Mouse (Mus musculus): Measurements from ENCODE around the gene Tradd. TPM values are rescaled to one million over a fixed set of nuclear protein-coding genes. Genes with fewer than 3 reads are reported as not detected.
"Not testable (repeated sequence)": the region's sequence is repeated elsewhere in the genome, so short reads cannot be mapped to it uniquely, and the experiment has no call there.

Tradd gene
- polyA plus RNA-seq, 1 experiment from 2014 or later, result 21.2 TPM

GRCm38 (mm10) chr8:105252680-105253537, 11.5 kb downstream of the Tradd start:
- no peak overlapping the region for H3K27ac ChIP-seq
- H3K9me3 ChIP-seq, result no peaks in the 10 kb centered on the region
- H3K36me3 ChIP-seq, result peaks cover 43% of the 10 kb centered on the region
- no peak for ATAC-seq (ENCODE audit: low FRiP score, low read depth)
- no peak overlapping the region for H3K9ac ChIP-seq
- H3K4me3 ChIP-seq, result no peak overlapping the region
- no peak overlapping the region for H3K4me2 ChIP-seq (replicated peaks)
- H3K4me1 ChIP-seq, result peaks cover 11% of the 10 kb centered on the region
- H3K27me3 ChIP-seq (replicated peaks), result peaks cover 31% of the 10 kb centered on the region
- WGBS, result 91% methylated on average over 10 of the region's 10 CpGs

- 92% methylated on average over 6 of the region's 6 CpGs for WGBS
- Histone ChIP-seq H3K9ac (no peak overlapping the region), H3K4me3 (no peak overlapping the region), H3K9me3 (no peaks in the 10 kb centered on the region), H3K4me2 (replicated peaks) (no peak overlapping the region), H3K36me3 (peaks cover 43% of the 10 kb centered on the region), H3K27me3 (replicated peaks) (peaks cover 23% of the 10 kb centered on the region), H3K4me1 (peaks cover 11% of the 10 kb centered on the region), H3K27ac (no peak overlapping the region)
- ATAC-seq (ENCODE audit: low FRiP score, low read depth), result no peak
Observed at GRCm38 (mm10) chr8:105251954-105252353, 12.5 kb downstream of the Tradd start.

DNA sequence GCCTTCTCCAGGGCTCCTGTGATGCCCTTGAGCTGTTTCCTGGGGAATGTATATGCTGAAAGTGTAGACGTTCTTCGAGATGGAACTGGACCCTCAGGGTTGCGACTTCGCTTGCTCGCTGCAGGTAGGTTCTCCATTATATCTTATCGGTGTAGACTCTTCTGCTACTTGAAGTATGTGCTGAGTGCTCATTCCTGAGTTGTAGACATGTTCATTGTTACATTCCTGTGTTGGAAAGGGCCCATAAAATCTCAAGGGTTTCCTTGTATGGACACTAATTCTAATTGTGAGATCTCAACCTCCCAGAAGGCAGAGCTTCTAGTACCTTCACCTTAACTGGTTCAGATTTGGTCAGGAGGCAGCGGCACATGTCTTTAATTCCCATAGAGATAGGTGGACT, 23.4 kb downstream of the Tradd start:
- Histone ChIP-seq H3K36me3 (peaks cover 45% of the 10 kb centered on the region), H3K4me1 (no peaks in the 10 kb centered on the region), H3K4me3 (no peak overlapping the region), H3K27me3 (replicated peaks) (no peaks in the 10 kb centered on the region), H3K9ac (no peak overlapping the region), H3K27ac (no peak overlapping the region), H3K4me2 (replicated peaks) (no peak overlapping the region), H3K9me3 (no peaks in the 10 kb centered on the region)
- WGBS, result 95% methylated on average over 7 of the region's 7 CpGs
- ATAC-seq (ENCODE audit: low FRiP score, low read depth), result no peak

DNA sequence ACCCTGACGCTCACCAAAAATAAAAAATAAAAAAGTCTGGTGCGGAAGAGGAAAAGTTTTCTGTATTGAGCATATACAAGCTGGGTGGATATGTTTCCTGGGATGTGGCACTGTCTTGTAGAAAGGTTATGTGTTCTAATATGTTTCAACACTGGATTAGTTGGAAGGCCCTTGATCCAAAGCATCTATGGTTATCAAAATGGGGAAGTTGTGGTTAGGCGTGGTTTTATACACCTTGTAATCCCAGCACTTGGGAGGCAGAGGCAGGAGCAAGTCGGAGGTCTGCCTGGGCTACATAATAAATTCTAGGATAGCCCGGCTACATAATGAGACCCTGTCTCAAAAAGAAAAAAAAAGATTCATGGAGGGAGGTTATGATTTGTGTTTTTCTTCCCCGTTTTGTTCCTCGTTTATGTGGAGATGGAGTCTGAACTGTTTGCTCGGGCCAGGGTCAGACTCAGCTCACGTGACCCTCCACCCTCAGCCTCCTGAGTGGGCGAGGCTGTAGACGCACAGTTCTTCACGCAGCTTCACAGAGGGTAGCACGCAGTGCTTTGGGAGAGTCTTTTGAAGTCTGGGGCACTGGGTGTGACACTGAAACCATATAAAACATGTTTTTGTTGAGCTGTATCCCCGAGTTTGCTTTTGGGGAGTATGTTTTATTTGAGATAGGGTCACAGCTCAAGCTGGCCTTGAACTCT, 26.8 kb downstream of the Tradd start:
- ATAC-seq (ENCODE audit: low FRiP score, low read depth), result no peak
- Histone ChIP-seq H3K36me3 (peaks cover 46% of the 10 kb centered on the region), H3K4me3 (no peak overlapping the region), H3K4me2 (replicated peaks) (no peak overlapping the region), H3K27me3 (replicated peaks) (no peaks in the 10 kb centered on the region), H3K4me1 (no peaks in the 10 kb centered on the region), H3K27ac (no peak overlapping the region), H3K9me3 (no peaks in the 10 kb centered on the region), H3K9ac (no peak overlapping the region)
- WGBS, result 93% methylated on average over 14 of the region's 14 CpGs

DNA sequence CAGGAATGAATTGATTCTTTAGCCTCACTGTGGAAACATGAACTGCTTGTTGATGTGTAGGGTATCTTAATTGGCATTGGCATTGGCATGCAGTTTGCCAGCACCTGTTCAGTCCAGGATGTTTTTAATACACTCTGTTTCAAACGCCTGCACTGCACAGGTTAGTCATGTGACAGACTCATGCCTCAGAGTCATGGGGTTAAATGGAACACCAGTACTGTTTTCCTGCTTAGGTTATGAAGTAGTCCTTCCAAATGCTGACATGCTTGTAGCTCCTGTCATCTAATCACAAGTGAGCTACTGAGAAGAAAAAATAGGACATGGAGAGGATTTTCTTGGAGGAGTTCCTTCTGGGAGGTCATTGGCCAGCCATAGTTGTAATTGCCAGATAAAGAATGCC, 29.2 kb downstream of the Tradd start:
- no peak overlapping the region for H3K9ac ChIP-seq
- H3K27ac ChIP-seq, result no peak overlapping the region
- H3K27me3 ChIP-seq (replicated peaks), result no peaks in the 10 kb centered on the region
- H3K9me3 ChIP-seq, result no peaks in the 10 kb centered on the region
- no peaks in the 10 kb centered on the region for H3K4me1 ChIP-seq
- no peak overlapping the region for H3K4me2 ChIP-seq (replicated peaks)
- WGBS, result 78% methylated on average over 1 of the region's 1 CpGs
- no peak for ATAC-seq (ENCODE audit: low FRiP score, low read depth)
- H3K36me3 ChIP-seq, result peaks cover 29% of the 10 kb centered on the region
- H3K4me3 ChIP-seq, result no peak overlapping the region

GRCm38 (mm10) chr8:105233126-105233935, 31.1 kb downstream of the Tradd start:
- H3K4me3 ChIP-seq, result no peak overlapping the region
- no peaks in the 10 kb centered on the region for H3K27me3 ChIP-seq (replicated peaks)
- no peak overlapping the region for H3K9ac ChIP-seq
- peaks cover 13% of the 10 kb centered on the region; the same call in 1 of the 2 replicates for H3K36me3 ChIP-seq
- H3K9me3 ChIP-seq, result no peaks in the 10 kb centered on the region
- no peak overlapping the region for H3K4me2 ChIP-seq (replicated peaks)
- no peak for ATAC-seq (ENCODE audit: low FRiP score, low read depth)
- H3K27ac ChIP-seq, result no peak overlapping the region
- no peaks in the 10 kb centered on the region for H3K4me1 ChIP-seq
- 68% methylated on average over 1 of the region's 1 CpGs for WGBS

GRCm38 (mm10) chr8:105232321-105232693, 32.1 kb downstream of the Tradd start:
- ATAC-seq (ENCODE audit: low FRiP score, low read depth); H3K27ac ChIP-seq; H3K4me3 ChIP-seq; H3K4me2 ChIP-seq (replicated peaks); H3K9ac ChIP-seq; H3K9me3 ChIP-seq; H3K4me1 ChIP-seq; H3K27me3 ChIP-seq (replicated peaks); H3K36me3 ChIP-seq: not testable (repeated sequence)
- WGBS, result 89% methylated on average over 4 of the region's 4 CpGs

GRCm38 (mm10) chr8:105231503-105232320, 32.7 kb downstream of the Tradd start:
- H3K9me3 ChIP-seq, result no peaks in the 10 kb centered on the region
- H3K36me3 ChIP-seq, result peaks cover 9% of the 10 kb centered on the region; the same call in 1 of the 2 replicates
- H3K4me1 ChIP-seq, result no peaks in the 10 kb centered on the region
- no peak overlapping the region for H3K4me3 ChIP-seq
- 89% methylated on average over 12 of the region's 12 CpGs for WGBS
- no peak overlapping the region for H3K9ac ChIP-seq
- no peak overlapping the region for H3K4me2 ChIP-seq (replicated peaks)
- H3K27me3 ChIP-seq (replicated peaks), result no peaks in the 10 kb centered on the region
- no peak overlapping the region for H3K27ac ChIP-seq
- no peak for ATAC-seq (ENCODE audit: low FRiP score, low read depth)

- no peaks in the 10 kb centered on the region for H3K36me3 ChIP-seq
- 20% methylated on average over 6 of the region's 6 CpGs for WGBS
- peaks cover 13% of the 10 kb centered on the region for H3K4me1 ChIP-seq
- H3K4me3 ChIP-seq, result peak overlapping the region; percentile 90
- no peak overlapping the region for H3K27ac ChIP-seq
- H3K27me3 ChIP-seq (replicated peaks), result no peaks in the 10 kb centered on the region
- H3K4me2 ChIP-seq (replicated peaks), result peak overlapping the region; percentile 85
- no peak for ATAC-seq (ENCODE audit: low FRiP score, low read depth)
- H3K9ac ChIP-seq, result peak overlapping the region; percentile 82
- H3K9me3 ChIP-seq, result no peaks in the 10 kb centered on the region
Observed at GRCm38 (mm10) chr8:105225917-105226316, 38.5 kb downstream of the Tradd start.

GRCm38 (mm10) chr8:105225272-105225593, 39.2 kb downstream of the Tradd start:
- no peaks in the 10 kb centered on the region for H3K36me3 ChIP-seq
- H3K4me1 ChIP-seq, result peaks cover 13% of the 10 kb centered on the region
- peak overlapping the region; percentile 82 for H3K9ac ChIP-seq
- H3K27ac ChIP-seq, result peak overlapping the region; percentile 42; the same call in 1 of the 2 replicates
- peak overlapping the region; percentile 90 for H3K4me3 ChIP-seq
- no peaks in the 10 kb centered on the region for H3K27me3 ChIP-seq (replicated peaks)
- H3K4me2 ChIP-seq (replicated peaks), result peak overlapping the region; percentile 85
- H3K9me3 ChIP-seq, result no peaks in the 10 kb centered on the region
- ATAC-seq (ENCODE audit: low FRiP score, low read depth), result no peak
- WGBS, result under 1% methylated on average over 27 of the region's 27 CpGs

DNA sequence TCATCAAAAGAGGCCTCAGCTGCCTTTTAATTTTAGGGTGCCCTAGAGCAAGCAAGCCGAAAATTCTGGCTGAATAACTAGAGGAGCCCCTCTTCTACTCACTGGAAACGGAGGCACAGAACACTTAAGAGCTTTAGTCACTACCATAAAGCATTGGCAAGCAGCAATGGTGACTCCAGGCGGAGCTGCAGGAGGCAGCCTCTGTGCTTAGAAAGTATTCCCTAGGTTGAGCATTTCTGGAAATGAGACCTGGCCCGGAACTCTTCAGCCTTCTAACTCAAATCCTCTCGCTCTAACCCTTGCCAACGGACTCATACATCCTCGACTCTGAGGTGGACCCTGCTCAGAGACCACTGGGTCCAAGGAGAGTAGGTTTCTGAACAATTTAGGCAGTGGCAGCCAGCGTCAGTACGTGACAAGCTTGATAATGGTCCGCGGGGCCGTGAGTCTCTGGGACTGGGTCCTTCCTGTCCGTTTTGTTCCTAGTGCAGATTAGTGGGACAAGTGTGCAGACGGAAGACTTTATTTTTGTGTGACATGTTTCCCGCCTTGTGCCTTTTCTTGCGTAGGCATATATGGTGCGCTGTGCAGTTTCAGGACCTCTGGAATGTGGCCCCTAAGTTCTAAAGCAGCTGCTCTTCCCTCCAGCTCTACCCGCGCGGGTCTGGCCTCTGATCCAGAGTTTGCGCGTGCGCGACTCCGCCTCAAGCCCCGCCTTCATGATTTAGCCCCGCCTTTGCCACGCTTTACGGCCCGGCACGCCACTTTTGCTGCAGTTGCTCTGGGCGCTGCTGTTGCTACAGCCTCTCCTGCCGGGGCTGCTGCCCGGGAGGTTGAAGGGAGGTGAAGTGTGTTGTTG, 39.8 kb downstream of the Tradd start, which contains the start of gene D230025D16Rik:
D230025D16Rik (plus strand) TSS at position 733 of the 859 bp plus-strand sequence.
- H3K36me3 ChIP-seq, result no peaks in the 10 kb centered on the region

More for the DNA sequence above, 39.8 kb downstream of the Tradd start, which contains the start of gene D230025D16Rik:
- no peaks in the 10 kb centered on the region for H3K27me3 ChIP-seq (replicated peaks)
- WGBS, result 2% methylated on average over 34 of the region's 34 CpGs
- peaks cover 13% of the 10 kb centered on the region for H3K4me1 ChIP-seq
- H3K9me3 ChIP-seq, result no peaks in the 10 kb centered on the region
- ATAC-seq (ENCODE audit: low FRiP score, low read depth), result peak; percentile 96
- H3K9ac ChIP-seq, result peak within 1 kb of the TSS; percentile 82
- H3K4me3 ChIP-seq, result peak within 1 kb of the TSS; percentile 90
- H3K4me2 ChIP-seq (replicated peaks), result peak within 1 kb of the TSS; percentile 85
- peak within 1 kb of the TSS; percentile 42; the same call in 1 of the 2 replicates for H3K27ac ChIP-seq
